Mouse (Mus musculus): Measurements from ENCODE around the gene Ksr1. TPM values are rescaled to one million over a fixed set of nuclear protein-coding genes. Genes with fewer than 3 reads are reported as not detected.

Gene Ksr1
- polyA plus RNA-seq, 1 experiment = 106 TPM

GRCm38 (mm10) chr11:79050781-79051507, 95.3 kb downstream of the Ksr1 start:
- Histone ChIP-seq H3K27me3 (ENCODE audit: control insufficient read depth, insufficient read depth, low read length) (no peaks in the 10 kb centered on the region), H3K36me3 (ENCODE audit: control insufficient read depth, insufficient read depth, low read length) (peaks cover 18% of the 10 kb centered on the region), H3K4me3 (ENCODE audit: low read depth, low read length) (no peak overlapping the region), H3K27ac (ENCODE audit: insufficient read depth, low read depth, low read length) (no peak overlapping the region), H3K4me1 (ENCODE audit: control insufficient read depth, insufficient read depth, insufficient read length, low read length) (no peaks in the 10 kb centered on the region; the same call in none of the 2 replicates)
- WGBS = 86% methylated on average over 16 of the region's 16 CpGs
- TF ChIP-seq CTCF (IDR thresholded peaks at IDR 0.05; ENCODE audit: extremely low read depth, insufficient read length, insufficient replicate concordance, low read depth, low read length) (no peak), POLR2A (IDR thresholded peaks at IDR 0.05; ENCODE audit: low read depth, low read length) (no peak)

- WGBS = 85% methylated on average over 4 of the region's 4 CpGs
- TF ChIP-seq POLR2A (IDR thresholded peaks at IDR 0.05; ENCODE audit: low read depth, low read length) (no peak), CTCF (IDR thresholded peaks at IDR 0.05; ENCODE audit: extremely low read depth, insufficient read length, insufficient replicate concordance, low read depth, low read length) (peak; percentile 34; the same call in 1 of the 2 replicates)
- H3K27ac ChIP-seq (ENCODE audit: insufficient read depth, low read depth, low read length) = no peak overlapping the region
- H3K4me1 ChIP-seq (ENCODE audit: control insufficient read depth, insufficient read depth, insufficient read length, low read length) = no peaks in the 10 kb centered on the region; the same call in none of the 2 replicates
- peaks cover 32% of the 10 kb centered on the region for H3K36me3 ChIP-seq (ENCODE audit: control insufficient read depth, insufficient read depth, low read length)
- H3K27me3 ChIP-seq (ENCODE audit: control insufficient read depth, insufficient read depth, low read length) = no peaks in the 10 kb centered on the region
- no peak overlapping the region for H3K4me3 ChIP-seq (ENCODE audit: low read depth, low read length)
These were observed 97.3 kb downstream of the Ksr1 start for GRCm38 (mm10) chr11:79048906-79049305.

DNA sequence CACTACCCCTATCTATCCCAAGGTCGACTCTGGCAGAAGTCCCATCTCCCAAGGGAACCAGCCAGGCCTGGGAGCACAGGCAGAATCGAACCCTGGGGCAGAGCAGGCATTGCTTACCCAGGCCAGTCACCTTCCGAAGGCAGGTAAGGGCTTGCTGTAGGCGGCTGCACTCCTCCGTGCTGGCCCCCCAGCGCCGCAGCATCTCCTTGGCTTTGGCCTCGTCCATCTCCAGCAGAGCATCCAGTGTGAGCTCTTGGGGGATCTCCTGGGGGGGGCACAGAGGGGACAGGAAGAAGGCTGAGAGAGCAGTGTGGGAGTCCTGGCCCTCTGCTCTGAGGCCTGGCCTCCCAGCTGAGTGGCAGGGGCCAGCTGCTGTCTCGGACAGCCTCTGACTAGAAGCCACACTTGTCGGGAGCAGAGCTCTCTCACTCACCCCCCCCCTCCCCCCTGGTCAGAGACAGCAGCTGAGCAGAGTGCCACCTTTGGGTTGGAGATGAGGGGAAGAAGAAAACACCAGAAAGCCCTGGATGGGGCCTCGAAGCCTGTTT, 99.0 kb downstream of the Ksr1 start:
- WGBS = 80% methylated on average over 11 of the region's 11 CpGs
- Histone ChIP-seq H3K4me1 (ENCODE audit: control insufficient read depth, insufficient read depth, insufficient read length, low read length) (no peaks in the 10 kb centered on the region; the same call in none of the 2 replicates), H3K27me3 (ENCODE audit: control insufficient read depth, insufficient read depth, low read length) (no peaks in the 10 kb centered on the region), H3K4me3 (ENCODE audit: low read depth, low read length) (no peak overlapping the region), H3K36me3 (ENCODE audit: control insufficient read depth, insufficient read depth, low read length) (peaks cover 48% of the 10 kb centered on the region), H3K27ac (ENCODE audit: insufficient read depth, low read depth, low read length) (0 out of 2 replicates have a peak overlapping the region, but pooled peaks have one; percentile 6)
- TF ChIP-seq POLR2A (IDR thresholded peaks at IDR 0.05; ENCODE audit: low read depth, low read length) (no peak), CTCF (IDR thresholded peaks at IDR 0.05; ENCODE audit: extremely low read depth, insufficient read length, insufficient replicate concordance, low read depth, low read length) (no peak)

DNA sequence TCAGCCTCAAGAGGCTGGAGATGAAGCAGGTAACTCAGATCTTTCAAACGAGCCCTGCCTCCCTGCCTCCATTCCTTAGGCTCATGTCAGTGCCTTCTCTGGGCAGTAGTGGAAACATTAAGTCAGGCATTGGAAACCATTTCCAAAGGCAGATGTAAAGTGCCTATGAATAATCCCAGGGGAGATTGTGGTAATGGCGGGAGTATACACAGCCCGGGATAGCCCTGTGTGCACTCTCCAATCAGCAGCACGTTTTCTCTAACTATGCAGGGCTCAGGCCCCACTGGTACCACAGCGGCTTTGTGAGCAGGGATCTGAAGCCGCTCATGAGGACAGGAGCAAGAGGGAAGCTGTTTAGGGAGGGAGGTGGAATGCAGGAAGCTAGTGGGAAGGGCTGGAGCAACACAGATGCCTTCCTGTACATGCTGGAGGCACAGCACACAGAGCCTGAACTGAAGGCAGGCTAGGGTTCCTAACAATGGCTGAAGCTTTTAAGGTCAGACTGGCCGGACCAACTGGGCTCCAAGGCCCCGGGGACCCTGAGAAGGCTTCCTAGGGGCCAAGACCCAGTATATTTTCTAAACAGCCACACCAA, 99.5 kb downstream of the Ksr1 start:
- WGBS = 82% methylated on average over 8 of the region's 8 CpGs
- H3K27ac ChIP-seq (ENCODE audit: insufficient read depth, low read depth, low read length) = no peak overlapping the region
- no peak overlapping the region for H3K4me3 ChIP-seq (ENCODE audit: low read depth, low read length)
- no peaks in the 10 kb centered on the region for H3K27me3 ChIP-seq (ENCODE audit: control insufficient read depth, insufficient read depth, low read length)
- H3K4me1 ChIP-seq (ENCODE audit: control insufficient read depth, insufficient read depth, insufficient read length, low read length) = no peaks in the 10 kb centered on the region; the same call in none of the 2 replicates
- TF ChIP-seq POLR2A (IDR thresholded peaks at IDR 0.05; ENCODE audit: low read depth, low read length) (no peak), CTCF (IDR thresholded peaks at IDR 0.05; ENCODE audit: extremely low read depth, insufficient read length, insufficient replicate concordance, low read depth, low read length) (no peak)
- peaks cover 54% of the 10 kb centered on the region for H3K36me3 ChIP-seq (ENCODE audit: control insufficient read depth, insufficient read depth, low read length)

DNA sequence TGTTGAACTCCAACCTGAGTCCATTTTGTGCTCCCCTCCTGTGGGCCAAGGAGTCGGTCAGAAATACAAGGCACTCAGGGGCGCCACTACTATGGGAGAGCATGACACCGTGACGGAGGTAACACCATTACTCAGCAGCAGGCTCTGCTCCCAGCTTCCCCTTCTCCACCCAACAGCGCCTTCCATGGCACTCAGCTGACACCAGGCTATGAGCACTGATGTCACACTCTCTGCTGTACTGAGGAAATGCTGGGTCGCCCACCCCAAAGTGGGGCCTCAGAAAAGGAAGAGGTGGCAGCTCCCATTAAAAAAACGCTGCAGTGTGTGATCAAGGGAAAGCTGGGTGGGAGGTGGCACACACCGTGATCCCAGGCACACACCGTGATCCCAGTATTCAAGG, 101.0 kb downstream of the Ksr1 start:
- no peaks in the 10 kb centered on the region for H3K27me3 ChIP-seq (ENCODE audit: control insufficient read depth, insufficient read depth, low read length)
- peaks cover 61% of the 10 kb centered on the region for H3K36me3 ChIP-seq (ENCODE audit: control insufficient read depth, insufficient read depth, low read length)
- H3K27ac ChIP-seq (ENCODE audit: insufficient read depth, low read depth, low read length) = no peak overlapping the region
- H3K4me1 ChIP-seq (ENCODE audit: control insufficient read depth, insufficient read depth, insufficient read length, low read length) = no peaks in the 10 kb centered on the region; the same call in 1 of the 2 replicates
- H3K4me3 ChIP-seq (ENCODE audit: low read depth, low read length) = no peak overlapping the region
- WGBS = 87% methylated on average over 9 of the region's 9 CpGs
- TF ChIP-seq POLR2A (IDR thresholded peaks at IDR 0.05; ENCODE audit: low read depth, low read length) = no peak
- no peak for TF ChIP-seq CTCF (IDR thresholded peaks at IDR 0.05; ENCODE audit: extremely low read depth, insufficient read length, insufficient replicate concordance, low read depth, low read length)

DNA sequence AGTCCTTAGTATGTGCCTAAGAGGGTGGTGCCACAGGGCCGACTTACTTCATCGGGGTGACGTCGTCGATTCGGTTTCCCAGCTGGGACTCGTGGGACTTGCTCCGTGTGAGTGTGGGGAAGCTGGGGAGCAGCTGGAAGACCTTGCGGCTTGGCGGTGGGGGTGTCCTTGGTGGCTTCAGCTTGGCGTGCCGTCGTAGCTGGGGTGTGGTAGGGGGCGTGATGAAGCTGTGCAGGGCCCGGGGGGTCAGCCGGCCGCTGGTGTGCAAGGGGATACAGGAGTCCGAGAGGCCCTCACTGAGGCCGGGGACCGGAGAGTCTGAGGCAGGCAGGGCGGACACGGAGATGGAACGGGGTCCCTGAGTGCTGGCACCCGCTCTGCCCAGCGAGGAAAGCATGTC, 101.4 kb downstream of the Ksr1 start:
- H3K36me3 ChIP-seq (ENCODE audit: control insufficient read depth, insufficient read depth, low read length) = peaks cover 63% of the 10 kb centered on the region
- WGBS = 94% methylated on average over 25 of the region's 25 CpGs
- no peak for TF ChIP-seq CTCF (IDR thresholded peaks at IDR 0.05; ENCODE audit: extremely low read depth, insufficient read length, insufficient replicate concordance, low read depth, low read length)
- no peak for TF ChIP-seq POLR2A (IDR thresholded peaks at IDR 0.05; ENCODE audit: low read depth, low read length)

DNA sequence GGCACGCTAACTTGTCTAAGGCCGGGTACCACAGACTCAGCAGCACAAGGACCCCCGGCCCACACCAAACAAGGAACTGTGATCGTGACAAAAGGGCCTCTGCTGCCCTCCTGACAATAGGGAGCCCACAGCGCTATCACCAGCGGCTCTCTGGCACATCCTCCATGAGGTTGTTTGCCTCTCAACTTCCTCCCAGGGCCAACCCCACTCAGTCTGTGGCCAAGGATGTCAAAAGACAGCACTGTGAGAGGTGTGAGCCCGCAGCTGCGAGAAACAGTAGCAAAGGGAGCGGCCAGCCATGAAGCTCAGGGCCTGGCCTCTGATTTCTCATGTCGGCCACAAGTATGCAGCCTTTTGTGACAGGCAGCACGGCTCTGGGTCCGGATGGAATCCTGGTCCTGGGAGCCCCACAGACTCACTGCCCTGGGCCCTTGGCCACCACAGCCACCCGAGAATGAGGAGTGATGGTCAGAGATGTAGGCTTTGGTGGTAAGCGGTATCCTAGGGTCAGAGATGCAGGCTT, 104.2 kb downstream of the Ksr1 start:
- TF ChIP-seq POLR2A (IDR thresholded peaks at IDR 0.05; ENCODE audit: low read depth, low read length) = no peak
- WGBS = 87% methylated on average over 14 of the region's 14 CpGs
- Histone ChIP-seq H3K4me1 (ENCODE audit: control insufficient read depth, insufficient read depth, insufficient read length, low read length) (no peaks in the 10 kb centered on the region), H3K36me3 (ENCODE audit: control insufficient read depth, insufficient read depth, low read length) (peaks cover 71% of the 10 kb centered on the region), H3K27ac (ENCODE audit: insufficient read depth, low read depth, low read length) (no peak overlapping the region), H3K27me3 (ENCODE audit: control insufficient read depth, insufficient read depth, low read length) (no peaks in the 10 kb centered on the region), H3K4me3 (ENCODE audit: low read depth, low read length) (no peak overlapping the region)

More for the DNA sequence above, 101.4 kb downstream of the Ksr1 start:
- Histone ChIP-seq H3K4me3 (ENCODE audit: low read depth, low read length) (no peak overlapping the region), H3K27me3 (ENCODE audit: control insufficient read depth, insufficient read depth, low read length) (no peaks in the 10 kb centered on the region), H3K27ac (ENCODE audit: insufficient read depth, low read depth, low read length) (no peak overlapping the region), H3K4me1 (ENCODE audit: control insufficient read depth, insufficient read depth, insufficient read length, low read length) (no peaks in the 10 kb centered on the region; the same call in 1 of the 2 replicates)
